Mouse (Mus musculus) lung, postnatal 0 days (tissue): ENCODE measurements around the gene Gli3. TPM values are rescaled to one million over a fixed set of nuclear protein-coding genes. Genes with fewer than 3 reads are reported as not detected.

ENCODE experiments used
- ATAC-seq: fragments of 200-750 bp; cut with Nextera tagmentation; 2 replicates; pipeline ENCODE4 v1.8.0; 2017; ENCODE audit warnings: moderate library complexity
- DNase-seq: peaks from one replicate; pipeline ENCODE4 v3.0.0-alpha.2; 2016; ENCODE audit warnings: low spot score
- H3K27ac ChIP-seq: fragments of 300-500 bp; sonication (generic); 2 replicates; pipeline ENCODE4 v1.5.1; 2014; ENCODE audit warnings: antibody characterized with exemption, mild to moderate bottlenecking, low read length, mixed read lengths
- H3K27me3 ChIP-seq: fragments of 300-500 bp; sonication (generic); replicated peaks from 2 replicates; pipeline ENCODE4 v1.6.1; 2014; ENCODE audit warnings: low read length, mixed read lengths; ENCODE audit not compliant: insufficient read depth
- H3K36me3 ChIP-seq: fragments of 300-500 bp; sonication (generic); 2 replicates; pipeline ENCODE4 v1.6.1; 2014; ENCODE audit warnings: low read length, mixed read lengths; ENCODE audit not compliant: insufficient read depth
- H3K4me1 ChIP-seq: fragments of 300-500 bp; sonication (generic); 2 replicates; pipeline ENCODE4 v1.6.1; 2014; ENCODE audit warnings: antibody characterized with exemption, low read depth, low read length, mixed read lengths; ENCODE audit not compliant: insufficient read depth
- H3K4me2 ChIP-seq: fragments of 300-500 bp; sonication (generic); replicated peaks from 2 replicates; pipeline ENCODE4 v1.6.1; 2014; ENCODE audit warnings: low read depth, mild to moderate bottlenecking, low read length, moderate library complexity, mixed read lengths
- H3K4me3 ChIP-seq: fragments of 300-500 bp; sonication (generic); 2 replicates; pipeline ENCODE4 v1.5.1; 2014; ENCODE audit warnings: low read depth, low read length
- H3K9ac ChIP-seq: fragments of 300-500 bp; sonication (generic); replicated peaks from 2 replicates; pipeline ENCODE4 v1.6.1; 2014; ENCODE audit warnings: low read depth, mild to moderate bottlenecking
- H3K9me3 ChIP-seq: fragments of 300-500 bp; sonication (generic); 2 replicates; pipeline ENCODE4 v1.6.1; 2016; ENCODE audit warnings: low read length, mixed read lengths
- CTCF ChIP-seq: IDR thresholded peaks from 2 replicates; pipeline ENCODE4 v1.5.1; 2016; ENCODE audit warnings: antibody characterized with exemption, mild to moderate bottlenecking
- EP300 ChIP-seq: IDR thresholded peaks from 2 replicates; pipeline ENCODE4 v1.6.1; 2016; ENCODE audit warnings: antibody characterized with exemption, mild to moderate bottlenecking, control low read depth
- WGBS: fragments of 180-500 bp; shearing (Covaris S2); extraction: QIAGEN DNeasy Blood & Tissue Kit; methylation state at CpG from one replicate; pipeline ENCODE4 v1.1.7; 2014; 5-methylcytosine and 5-hydroxymethylcytosine counted together
- polyA plus RNA-seq: library from polyadenylated mRNA; unstranded; fragments of >200 nt; fragmentation: Nextera tagmentation; extraction: Ambion mirVana; gene quantifications from 2 replicates; pipeline ENCODE4 v1.2.1, GENCODE M21; 2015

Gli3 gene
- polyA plus RNA-seq, 1 experiment from 2014 or later: 3.5 TPM

DNA sequence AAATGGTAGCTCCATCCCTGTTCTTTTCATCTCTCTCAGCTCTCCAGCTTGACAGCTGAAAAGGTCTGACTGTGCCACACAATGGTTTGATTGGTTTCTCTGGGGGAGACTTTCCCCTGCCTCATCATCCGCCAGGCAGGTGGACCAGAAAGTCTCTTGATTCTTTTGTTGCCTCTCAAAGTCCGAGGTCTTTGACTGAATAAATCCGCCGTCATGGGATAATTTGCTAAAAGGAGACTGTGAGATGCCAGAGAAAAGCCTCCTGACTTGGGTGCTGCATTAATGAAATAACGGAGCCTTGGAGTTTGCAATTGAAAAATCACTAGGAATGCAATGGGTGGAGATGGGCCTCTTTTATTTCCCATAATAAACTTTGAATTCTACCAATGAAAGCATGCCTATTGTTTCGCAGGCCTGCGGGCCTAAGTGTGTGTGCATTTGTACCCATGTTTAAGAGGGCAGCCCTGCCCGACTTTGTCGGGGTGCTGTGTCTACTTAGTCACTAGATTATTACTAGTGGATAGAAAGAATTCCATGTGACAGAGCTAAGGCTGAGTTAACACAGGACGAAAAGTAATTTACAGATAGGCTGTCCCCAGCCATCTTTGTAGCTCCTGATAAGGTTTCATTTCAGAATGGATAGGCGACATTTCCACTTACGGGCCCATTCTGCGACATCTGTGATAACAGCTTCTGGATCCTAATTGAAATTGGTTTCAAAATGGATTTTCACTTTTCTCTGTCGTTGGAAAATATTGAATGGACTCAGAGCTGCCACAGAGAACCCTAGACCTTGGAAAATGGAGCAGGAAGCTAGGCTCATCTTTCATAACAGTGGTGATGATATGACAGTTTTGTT lies 23.2 kb downstream of the Gli3 start:
- TF ChIP-seq EP300: no peak
- no peak for TF ChIP-seq CTCF
- DNase-seq: no peak
- no peaks in the 10 kb centered on the region for H3K9me3 ChIP-seq
- no peak overlapping the region for H3K9ac ChIP-seq
- H3K4me1 ChIP-seq: no peaks in the 10 kb centered on the region
- no peaks in the 10 kb centered on the region for H3K36me3 ChIP-seq
- H3K4me3 ChIP-seq: no peak overlapping the region
- no peak overlapping the region for H3K27ac ChIP-seq
- H3K4me2 ChIP-seq: no peak overlapping the region
- 75% methylated on average over 14 of the region's 14 CpGs for WGBS
- ATAC-seq: no peak
- no peaks in the 10 kb centered on the region for H3K27me3 ChIP-seq

DNA sequence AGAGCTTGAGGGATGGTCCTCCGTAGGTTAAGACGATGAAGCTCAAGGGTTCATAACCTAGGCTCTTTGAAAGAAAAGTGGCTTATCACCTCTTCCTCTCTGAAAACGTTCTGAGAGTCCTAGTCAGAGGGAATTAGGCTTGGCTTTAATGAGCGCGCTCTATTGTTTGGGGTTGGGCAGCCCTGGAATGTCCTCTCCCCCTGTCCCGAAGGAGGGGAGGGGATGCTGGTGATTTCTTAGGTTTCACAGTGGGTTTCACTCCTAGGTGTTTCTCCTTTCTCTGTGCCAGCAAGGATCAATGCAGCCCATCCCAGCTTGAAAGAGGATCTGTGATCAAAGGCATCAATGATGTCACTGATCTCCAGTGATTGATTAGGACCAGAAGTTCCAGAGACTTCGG lies 24.3 kb downstream of the Gli3 start:
- Histone ChIP-seq H3K9me3 (no peaks in the 10 kb centered on the region), H3K36me3 (no peaks in the 10 kb centered on the region), H3K9ac (no peak overlapping the region), H3K4me3 (no peak overlapping the region), H3K4me1 (no peaks in the 10 kb centered on the region), H3K27me3 (no peaks in the 10 kb centered on the region), H3K4me2 (no peak overlapping the region), H3K27ac (no peak overlapping the region)
- DNase-seq: no peak
- TF ChIP-seq EP300 (no peak), CTCF (no peak)
- WGBS: 36% methylated on average over 7 of the region's 7 CpGs
- no peak for ATAC-seq

- no peak for DNase-seq
- Histone ChIP-seq H3K4me3 (no peak overlapping the region), H3K27me3 (no peaks in the 10 kb centered on the region), H3K9ac (no peak overlapping the region), H3K4me2 (no peak overlapping the region), H3K9me3 (no peaks in the 10 kb centered on the region), H3K27ac (no peak overlapping the region), H3K36me3 (no peaks in the 10 kb centered on the region), H3K4me1 (no peaks in the 10 kb centered on the region)
- WGBS: 77% methylated on average over 1 of the region's 1 CpGs
- no peak for ATAC-seq
- no peak for TF ChIP-seq EP300
Observed at GRCm38 (mm10) chr13:15488065-15488464, 25.0 kb downstream of the Gli3 start.

DNA sequence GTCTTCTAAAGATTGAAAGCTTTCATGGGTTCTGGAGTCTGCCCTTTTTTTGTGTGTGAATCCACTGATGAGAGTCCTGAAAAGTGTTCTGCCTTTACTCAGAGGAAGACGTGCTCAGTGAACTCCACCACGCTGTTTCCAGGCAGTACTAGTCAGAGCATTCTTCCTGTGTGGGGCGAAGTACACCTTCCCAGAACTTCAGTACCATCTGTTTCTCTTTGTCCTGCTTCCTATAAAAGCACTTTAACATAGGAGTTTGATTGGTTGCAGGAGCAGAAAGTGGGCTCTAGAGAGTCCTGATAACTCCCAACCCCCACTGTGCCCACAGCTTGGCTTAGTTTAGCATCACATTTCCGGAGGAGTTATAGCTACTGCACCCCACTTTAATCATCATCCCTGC lies 32.8 kb downstream of the Gli3 start:
- H3K4me1 ChIP-seq: no peaks in the 10 kb centered on the region
- H3K9ac ChIP-seq: no peak overlapping the region
- H3K27me3 ChIP-seq: no peaks in the 10 kb centered on the region
- DNase-seq: no peak
- 86% methylated on average over 4 of the region's 4 CpGs for WGBS
- no peak for ATAC-seq
- no peaks in the 10 kb centered on the region for H3K9me3 ChIP-seq
- TF ChIP-seq EP300: no peak
- no peak for TF ChIP-seq CTCF
- H3K4me3 ChIP-seq: no peak overlapping the region
- H3K27ac ChIP-seq: no peak overlapping the region
- H3K36me3 ChIP-seq: no peaks in the 10 kb centered on the region
- no peak overlapping the region for H3K4me2 ChIP-seq

GRCm38 (mm10) chr13:15498338-15498737 lies 35.3 kb downstream of the Gli3 start:
- no peak overlapping the region for H3K4me3 ChIP-seq
- no peaks in the 10 kb centered on the region for H3K36me3 ChIP-seq
- ATAC-seq: no peak
- WGBS: 62% methylated on average over 4 of the region's 4 CpGs
- H3K27me3 ChIP-seq: no peaks in the 10 kb centered on the region
- H3K27ac ChIP-seq: no peak overlapping the region
- H3K4me1 ChIP-seq: no peaks in the 10 kb centered on the region
- no peak overlapping the region for H3K4me2 ChIP-seq
- no peak overlapping the region for H3K9ac ChIP-seq
- no peak for DNase-seq
- no peaks in the 10 kb centered on the region for H3K9me3 ChIP-seq
- TF ChIP-seq CTCF (no peak), EP300 (no peak)

DNA sequence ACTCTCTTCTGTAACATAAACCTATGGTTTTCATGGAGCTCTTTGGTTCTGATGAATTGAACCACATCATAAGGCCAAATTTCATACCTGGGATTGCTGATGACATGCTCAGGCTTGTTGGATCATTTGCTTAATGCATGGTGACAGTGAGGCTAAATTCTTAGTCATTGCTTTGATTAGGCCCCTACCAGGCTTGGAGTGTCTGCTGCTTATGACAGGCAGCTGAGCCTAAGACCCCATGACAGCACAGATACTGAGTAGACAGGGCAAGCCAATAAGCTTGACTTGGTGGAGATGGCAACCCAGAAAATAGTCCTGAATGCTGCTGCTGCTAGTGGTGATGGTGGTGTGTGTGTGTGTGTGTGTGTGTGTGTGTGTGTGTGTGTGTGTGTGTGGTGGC lies 47.9 kb downstream of the Gli3 start:
- Histone ChIP-seq H3K27me3 (no peaks in the 10 kb centered on the region), H3K4me2 (no peak overlapping the region), H3K27ac (no peak overlapping the region), H3K36me3 (no peaks in the 10 kb centered on the region), H3K4me3 (no peak overlapping the region), H3K4me1 (no peaks in the 10 kb centered on the region), H3K9me3 (no peaks in the 10 kb centered on the region), H3K9ac (no peak overlapping the region)
- ATAC-seq: no peak
- no peak for DNase-seq
- TF ChIP-seq CTCF: no peak
- TF ChIP-seq EP300: no peak

DNA sequence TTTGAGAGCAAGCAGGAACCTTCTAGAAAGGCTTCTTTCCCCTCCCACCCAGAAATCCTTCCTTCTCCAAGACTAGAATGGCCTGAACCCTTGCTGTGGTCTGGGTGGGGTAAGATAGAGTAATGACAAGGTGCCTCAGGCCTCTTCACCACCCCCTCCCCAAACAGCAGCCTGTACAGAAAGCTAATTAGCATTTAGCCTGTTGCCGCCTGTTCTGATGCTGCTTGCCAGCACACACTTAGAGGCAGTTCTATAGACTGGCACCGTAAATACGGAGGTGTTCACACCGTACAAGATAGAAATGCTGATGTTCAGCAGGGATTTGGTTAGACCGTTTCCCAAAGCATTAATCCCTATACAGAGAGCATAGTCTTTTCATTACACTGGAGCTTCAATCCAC lies 50.1 kb downstream of the Gli3 start:
- H3K4me2 ChIP-seq: no peak overlapping the region
- no peaks in the 10 kb centered on the region for H3K36me3 ChIP-seq
- H3K4me1 ChIP-seq: no peaks in the 10 kb centered on the region
- no peaks in the 10 kb centered on the region for H3K27me3 ChIP-seq
- no peaks in the 10 kb centered on the region for H3K9me3 ChIP-seq
- DNase-seq (no peak), ATAC-seq (no peak)
- no peak for TF ChIP-seq CTCF
- no peak for TF ChIP-seq EP300
- H3K27ac ChIP-seq: no peak overlapping the region
- no peak overlapping the region for H3K4me3 ChIP-seq
- WGBS: 92% methylated on average over 5 of the region's 5 CpGs
- H3K9ac ChIP-seq: no peak overlapping the region
